Mouse (Mus musculus): ENCODE measurements around the gene Ap3s2. TPM values are rescaled to one million over a fixed set of nuclear protein-coding genes. Genes with fewer than 3 reads are reported as not detected.
A peak's percentile ranks its signal among the peaks of the same experiment; 100 is the strongest.

Gene Ap3s2
- polyA plus RNA-seq, 1 experiment from 2014 or later = 30.4 TPM

- Histone ChIP-seq H3K36me3 (peaks cover 27% of the 10 kb centered on the region), H3K4me1 (peaks cover 16% of the 10 kb centered on the region), H3K9me3 (replicated peaks) (no peaks in the 10 kb centered on the region), H3K4me2 (replicated peaks) (no peak overlapping the region), H3K27me3 (no peaks in the 10 kb centered on the region), H3K9ac (no peak overlapping the region), H3K4me3 (replicated peaks) (no peak overlapping the region), H3K27ac (replicated peaks) (no peak overlapping the region)
- 81% methylated on average over 7 of the region's 7 CpGs for WGBS
- ATAC-seq (ENCODE audit: insufficient number of reproducible peaks, low FRiP score, low TSS enrichment, low read depth) = no peak
Measured at GRCm38 (mm10) chr7:79883613-79884334, 36.7 kb downstream of the Ap3s2 start.

- H3K4me2 ChIP-seq (replicated peaks) = no peak overlapping the region
- no peak for ATAC-seq (ENCODE audit: insufficient number of reproducible peaks, low FRiP score, low TSS enrichment, low read depth)
- H3K9ac ChIP-seq = no peak overlapping the region
- peak overlapping the region; percentile 77; the same call in 1 of the 2 replicates for H3K27ac ChIP-seq (replicated peaks)
- 86% methylated on average over 6 of the region's 6 CpGs for WGBS
- peaks cover 24% of the 10 kb centered on the region for H3K36me3 ChIP-seq
- H3K9me3 ChIP-seq (replicated peaks) = no peaks in the 10 kb centered on the region
- peaks cover 16% of the 10 kb centered on the region for H3K4me1 ChIP-seq
- H3K4me3 ChIP-seq (replicated peaks) = no peak overlapping the region
- H3K27me3 ChIP-seq = no peaks in the 10 kb centered on the region
Measured at GRCm38 (mm10) chr7:79881901-79882300, 38.5 kb downstream of the Ap3s2 start.

GRCm38 (mm10) chr7:79880998-79881397 lies 39.5 kb downstream of the Ap3s2 start:
- Histone ChIP-seq H3K4me2 (replicated peaks) (no peak overlapping the region), H3K9me3 (replicated peaks) (no peaks in the 10 kb centered on the region), H3K36me3 (peaks cover 24% of the 10 kb centered on the region), H3K9ac (no peak overlapping the region), H3K27ac (replicated peaks) (peak overlapping the region; percentile 77), H3K27me3 (no peaks in the 10 kb centered on the region), H3K4me1 (peaks cover 16% of the 10 kb centered on the region), H3K4me3 (replicated peaks) (no peak overlapping the region)
- WGBS = 16% methylated on average over 3 of the region's 3 CpGs
- peak; percentile 79 for ATAC-seq (ENCODE audit: insufficient number of reproducible peaks, low FRiP score, low TSS enrichment, low read depth)

- Histone ChIP-seq H3K27ac (replicated peaks) (0 out of 2 replicates have a peak overlapping the region, but pooled peaks have one; percentile 77), H3K36me3 (peaks cover 24% of the 10 kb centered on the region), H3K4me1 (peaks cover 16% of the 10 kb centered on the region), H3K9me3 (replicated peaks) (no peaks in the 10 kb centered on the region), H3K4me2 (replicated peaks) (no peak overlapping the region), H3K4me3 (replicated peaks) (no peak overlapping the region), H3K27me3 (no peaks in the 10 kb centered on the region), H3K9ac (no peak overlapping the region)
- WGBS = 79% methylated on average over 6 of the region's 6 CpGs
- ATAC-seq (ENCODE audit: insufficient number of reproducible peaks, low FRiP score, low TSS enrichment, low read depth) = no peak
Measured at GRCm38 (mm10) chr7:79880033-79880432, 40.4 kb downstream of the Ap3s2 start.

DNA sequence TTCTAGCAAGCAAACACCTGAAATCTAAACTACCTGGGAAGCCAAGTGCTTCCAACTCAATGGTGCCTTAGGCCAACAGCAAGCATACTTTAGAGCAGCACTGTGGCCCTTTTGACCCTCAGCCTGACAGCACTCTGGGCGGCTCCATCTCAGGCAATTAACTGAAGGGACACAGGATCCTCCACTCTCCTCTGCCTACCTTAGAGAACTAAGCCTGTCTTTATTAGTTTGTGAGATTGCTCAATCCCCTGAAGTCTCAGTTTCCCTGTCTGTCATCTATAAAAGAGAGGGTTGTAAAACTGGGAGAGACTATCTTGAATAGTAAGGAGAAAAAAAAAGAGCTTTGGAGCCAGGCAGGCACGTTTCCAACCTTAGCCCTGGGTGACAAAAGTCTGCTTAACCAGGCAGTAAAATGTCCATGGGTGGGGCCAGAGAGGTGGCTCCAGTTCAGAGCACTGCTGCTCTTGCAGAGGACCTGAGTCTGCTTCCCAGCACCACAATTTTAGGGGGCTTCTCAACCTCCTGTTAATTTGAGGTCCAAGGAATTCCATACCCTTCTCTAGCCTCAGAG lies 41.9 kb downstream of the Ap3s2 start:
- Histone ChIP-seq H3K27ac (replicated peaks) (no peak overlapping the region), H3K4me3 (replicated peaks) (no peak overlapping the region), H3K9me3 (replicated peaks) (no peaks in the 10 kb centered on the region), H3K27me3 (no peaks in the 10 kb centered on the region), H3K4me1 (peaks cover 16% of the 10 kb centered on the region), H3K9ac (no peak overlapping the region), H3K4me2 (replicated peaks) (no peak overlapping the region), H3K36me3 (peaks cover 24% of the 10 kb centered on the region)
- ATAC-seq (ENCODE audit: insufficient number of reproducible peaks, low FRiP score, low TSS enrichment, low read depth) = no peak
- WGBS = 71% methylated on average over 2 of the region's 2 CpGs

- Histone ChIP-seq H3K36me3 (no peaks in the 10 kb centered on the region), H3K4me1 (peaks cover 5% of the 10 kb centered on the region; the same call in 1 of the 2 replicates), H3K27me3 (no peaks in the 10 kb centered on the region), H3K9ac (no peak overlapping the region), H3K4me2 (replicated peaks) (no peak overlapping the region), H3K9me3 (replicated peaks) (no peaks in the 10 kb centered on the region), H3K27ac (replicated peaks) (no peak overlapping the region), H3K4me3 (replicated peaks) (no peak overlapping the region)
- ATAC-seq (ENCODE audit: insufficient number of reproducible peaks, low FRiP score, low TSS enrichment, low read depth) = no peak
- WGBS = 74% methylated on average over 6 of the region's 6 CpGs
Measured at GRCm38 (mm10) chr7:79873407-79873806, 47.0 kb downstream of the Ap3s2 start.

- Histone ChIP-seq H3K4me2 (replicated peaks) (no peak overlapping the region), H3K27ac (replicated peaks) (no peak overlapping the region), H3K9ac (no peak overlapping the region), H3K4me3 (replicated peaks) (no peak overlapping the region), H3K4me1 (peaks cover 15% of the 10 kb centered on the region; the same call in 1 of the 2 replicates), H3K27me3 (no peaks in the 10 kb centered on the region), H3K9me3 (replicated peaks) (no peaks in the 10 kb centered on the region), H3K36me3 (no peaks in the 10 kb centered on the region)
- 77% methylated on average over 6 of the region's 6 CpGs for WGBS
- ATAC-seq (ENCODE audit: insufficient number of reproducible peaks, low FRiP score, low TSS enrichment, low read depth) = no peak
Measured at GRCm38 (mm10) chr7:79871797-79872345, 48.6 kb downstream of the Ap3s2 start.

GRCm38 (mm10) chr7:79869072-79869719 lies 51.3 kb downstream of the Ap3s2 start:
- Histone ChIP-seq H3K4me2 (replicated peaks) (no peak overlapping the region), H3K27me3 (no peaks in the 10 kb centered on the region), H3K4me1 (peaks cover 15% of the 10 kb centered on the region; the same call in 1 of the 2 replicates), H3K36me3 (no peaks in the 10 kb centered on the region), H3K9ac (no peak overlapping the region), H3K4me3 (replicated peaks) (no peak overlapping the region), H3K9me3 (replicated peaks) (no peaks in the 10 kb centered on the region), H3K27ac (replicated peaks) (no peak overlapping the region)
- 46% methylated on average over 6 of the region's 6 CpGs for WGBS
- ATAC-seq (ENCODE audit: insufficient number of reproducible peaks, low FRiP score, low TSS enrichment, low read depth) = no peak

GRCm38 (mm10) chr7:79868475-79868874 lies 52.0 kb downstream of the Ap3s2 start:
- H3K4me2 ChIP-seq (replicated peaks) = no peak overlapping the region
- H3K9me3 ChIP-seq (replicated peaks) = no peaks in the 10 kb centered on the region
- ATAC-seq (ENCODE audit: insufficient number of reproducible peaks, low FRiP score, low TSS enrichment, low read depth) = 0 out of 2 replicates have a peak, but pooled peaks have one; percentile 20
- 68% methylated on average over 7 of the region's 7 CpGs for WGBS
- peaks cover 15% of the 10 kb centered on the region; the same call in 1 of the 2 replicates for H3K4me1 ChIP-seq
- H3K36me3 ChIP-seq = no peaks in the 10 kb centered on the region
- no peaks in the 10 kb centered on the region for H3K27me3 ChIP-seq
- H3K9ac ChIP-seq = no peak overlapping the region
- H3K4me3 ChIP-seq (replicated peaks) = no peak overlapping the region
- peak overlapping the region; percentile 73; the same call in 1 of the 2 replicates for H3K27ac ChIP-seq (replicated peaks)

DNA sequence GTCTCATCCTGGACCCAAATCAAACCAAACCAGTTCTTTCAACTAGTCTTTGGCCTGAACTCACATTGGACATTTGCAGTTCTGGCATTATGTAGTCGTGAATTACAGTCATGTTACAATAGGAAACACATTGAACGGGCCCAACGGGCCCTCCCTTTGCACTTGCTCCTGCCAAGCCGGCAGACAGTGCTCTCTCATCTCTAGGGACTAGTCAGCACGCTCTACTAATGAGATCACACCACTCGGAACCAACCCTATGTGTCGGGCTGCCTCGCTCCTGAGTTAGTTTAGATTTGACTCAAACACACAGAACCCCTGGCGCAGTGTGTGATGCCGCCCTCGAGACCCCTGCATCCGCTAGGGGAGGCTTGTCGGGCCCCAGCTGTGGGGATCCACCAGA lies 52.6 kb downstream of the Ap3s2 start:
- 59% methylated on average over 13 of the region's 13 CpGs for WGBS
- H3K4me1 ChIP-seq = peaks cover 15% of the 10 kb centered on the region; the same call in 1 of the 2 replicates
- H3K9me3 ChIP-seq (replicated peaks) = no peaks in the 10 kb centered on the region
- H3K4me2 ChIP-seq (replicated peaks) = no peak overlapping the region
- ATAC-seq (ENCODE audit: insufficient number of reproducible peaks, low FRiP score, low TSS enrichment, low read depth) = peak; percentile 47; the same call in 1 of the 2 replicates
- no peak overlapping the region for H3K9ac ChIP-seq
- H3K4me3 ChIP-seq (replicated peaks) = no peak overlapping the region
- H3K27me3 ChIP-seq = no peaks in the 10 kb centered on the region
- no peaks in the 10 kb centered on the region for H3K36me3 ChIP-seq
- H3K27ac ChIP-seq (replicated peaks) = peak overlapping the region; percentile 73; the same call in 1 of the 2 replicates
